Mouse (Mus musculus) urinary bladder, postnatal 36 days (tissue): ENCODE measurements around the gene Olfr1221.
"Not testable (repeated sequence)": the region's sequence is repeated elsewhere in the genome, so short reads cannot be mapped to it uniquely, and the experiment has no call there.

ENCODE experiments used
- DNase-seq, 2 experiments: peaks; one replicate each; pipeline ENCODE4 v3.0.0; 2022; ENCODE audit warnings: low spot score in 2 of 2, mixed read lengths in 1 of 2

Olfr1221 gene

GRCm38 (mm10) chr2:89117183-89117582 is at the start of gene Olfr1221:
TSS of gene Olfr1221 (minus strand) at chr2:89117283.
- no peak for DNase-seq

- DNase-seq = not testable (repeated sequence)
These were observed 47.6 kb upstream of the Olfr1221 start for GRCm38 (mm10) chr2:89164711-89165110.

GRCm38 (mm10) chr2:89163991-89164390 is 46.9 kb upstream of the Olfr1221 start, which contains the start of gene Olfr1224-ps1:
TSS of gene Olfr1224-ps1 (minus strand) at chr2:89164091.
- DNase-seq = not testable (repeated sequence)

GRCm38 (mm10) chr2:89151460-89151859 is 34.4 kb upstream of the Olfr1221 start, which contains the start of gene Olfr1223:
TSS of gene Olfr1223 (minus strand) at chr2:89151560.
- DNase-seq = no peak

GRCm38 (mm10) chr2:89132954-89133353 is 15.9 kb upstream of the Olfr1221 start, which contains the start of gene Olfr1222:
TSS of gene Olfr1222 (minus strand) at chr2:89133054.
- DNase-seq = no peak

- no peak for DNase-seq
These were observed 10.3 kb downstream of the Olfr1221 start, which contains the start of gene Olfr1220 for GRCm38 (mm10) chr2:89106735-89107134. TSS of gene Olfr1220 (minus strand) at chr2:89106835.

GRCm38 (mm10) chr2:89105651-89106050 is 11.4 kb downstream of the Olfr1221 start:
- DNase-seq = no peak

GRCm38 (mm10) chr2:89093848-89094247 is 23.2 kb downstream of the Olfr1221 start:
- DNase-seq = no peak

GRCm38 (mm10) chr2:89083413-89083812 is 33.7 kb downstream of the Olfr1221 start, which contains the start of gene Olfr1219:
TSS of gene Olfr1219 (minus strand) at chr2:89083513.
- no peak for DNase-seq

GRCm38 (mm10) chr2:89081487-89081886 is 35.6 kb downstream of the Olfr1221 start:
- DNase-seq = no peak

- DNase-seq = no peak
These were observed 56.0 kb downstream of the Olfr1221 start, which contains the start of gene Olfr1218 for GRCm38 (mm10) chr2:89061087-89061486. TSS of gene Olfr1218 (minus strand) at chr2:89061187.
